8 mouse cellular contexts compared by ENCODE assay signal in the genomic region with DNA sequence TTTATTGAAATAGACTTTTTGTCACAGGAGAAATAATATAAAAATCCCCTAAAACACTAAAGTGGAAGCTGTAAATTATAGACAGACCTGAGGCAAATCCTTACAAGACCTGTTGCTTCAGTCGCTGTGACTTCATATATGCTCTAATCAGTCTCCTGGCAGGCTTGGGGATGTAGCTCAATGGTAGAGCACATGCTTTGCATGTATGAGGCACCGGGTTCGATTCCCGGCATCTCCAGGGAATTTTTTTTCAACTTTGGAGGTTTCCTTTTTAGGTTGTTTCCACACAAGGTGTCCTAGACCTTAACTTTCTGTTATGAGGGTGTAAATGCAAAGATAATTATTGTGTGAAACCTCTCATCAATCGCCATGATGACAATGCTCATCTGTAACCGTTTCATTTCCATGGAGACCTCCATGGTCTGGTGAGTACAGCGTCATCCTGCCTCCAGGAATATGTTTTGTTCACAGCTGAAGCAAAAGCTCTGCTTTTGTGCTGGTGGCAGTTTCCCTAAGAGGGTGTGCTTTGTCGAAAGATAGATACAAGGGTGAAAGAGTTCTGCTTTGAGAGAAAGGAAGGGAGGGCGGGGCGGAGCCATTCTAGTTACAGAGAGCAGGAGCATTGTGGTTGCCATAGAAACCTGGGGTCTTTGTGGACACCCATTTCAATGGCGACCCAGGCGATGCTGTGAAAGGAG. TPM values are rescaled to one million over a fixed set of nuclear protein-coding genes. Genes with fewer than 3 reads are reported as not detected.
DNase-seq lines count a peak whose midpoint lies in the region; ATAC-seq and TF ChIP-seq lines count a peak whose summit lies in the region.

Gene Tceal3 (plus strand): TSS at position 644 of the 698 bp plus-strand sequence.

- no peaks in the 10 kb centered on the region for H3K27me3 ChIP-seq in embryonic facial prominence, embryonic 15.5 days
- no peaks in the 10 kb centered on the region for H3K27me3 ChIP-seq in midbrain, postnatal 0 days (ENCODE audit: insufficient read depth, low read length)
- no peaks in the 10 kb centered on the region for H3K27me3 ChIP-seq in heart, adult 2 months (ENCODE audit: control insufficient read depth, insufficient read depth, low read length)

- intact Hi-C loops in heart, adult 2 months (cut with DNase I) = no loop called here

- no peak within 1 kb of the TSS for H3K4me3 ChIP-seq in embryonic facial prominence, embryonic 15.5 days (replicated peaks)
- peak within 1 kb of the TSS; percentile 41 for H3K4me3 ChIP-seq in midbrain, postnatal 0 days (ENCODE audit: low read depth, low read length)
- no peak within 1 kb of the TSS for H3K4me3 ChIP-seq in heart, adult 2 months

- no peak for TF ChIP-seq CTCF in midbrain, postnatal 0 days (IDR thresholded peaks at IDR 0.05)
- no peak for TF ChIP-seq CTCF in heart, adult 2 months (IDR thresholded peaks at IDR 0.05)

- TF ChIP-seq EP300 in heart, adult 2 months (IDR thresholded peaks at IDR 0.05; ENCODE audit: insufficient read depth, low read depth, low read length) = no peak

- H3K79me2 ChIP-seq in heart, adult 2 months (replicated peaks; ENCODE audit: control insufficient read depth, insufficient read depth, low read length) = no peaks in the 10 kb centered on the region

- peak; percentile 7 for DNase-seq in thymus, postnatal 4 days
- no peak for DNase-seq in thymus, adult 18-20 months
- DNase-seq in layer of hippocampus, adult 9-10 months (ENCODE audit: low spot score) = peak; percentile 54
- DNase-seq in midbrain, postnatal 0 days (ENCODE audit: low spot score) = peak; percentile 86
- no peak for DNase-seq in liver
- no peak for DNase-seq in kidney, adult 18-20 months
- no peak for DNase-seq in heart, adult 2 months

- H3K36me3 ChIP-seq in embryonic facial prominence, embryonic 15.5 days = no peaks in the 10 kb centered on the region
- no peaks in the 10 kb centered on the region for H3K36me3 ChIP-seq in midbrain, postnatal 0 days (ENCODE audit: insufficient read depth, low read length)
- H3K36me3 ChIP-seq in heart, adult 2 months (ENCODE audit: control insufficient read depth, insufficient read depth, low read length) = no peaks in the 10 kb centered on the region

- H3K4me2 ChIP-seq in embryonic facial prominence, embryonic 15.5 days (replicated peaks) = no peak within 1 kb of the TSS
- H3K4me2 ChIP-seq in midbrain, postnatal 0 days (ENCODE audit: low read depth, low read length, poor library complexity, severe bottlenecking) = peak within 1 kb of the TSS; percentile 45

- H3K9me3 ChIP-seq in embryonic facial prominence, embryonic 15.5 days (replicated peaks) = no peaks in the 10 kb centered on the region
- no peaks in the 10 kb centered on the region for H3K9me3 ChIP-seq in midbrain, postnatal 0 days (ENCODE audit: low read length)

- 49% methylated on average over 12 of the region's 12 CpGs for WGBS in embryonic facial prominence, embryonic 15.5 days
- 31% methylated on average over 12 of the region's 12 CpGs for WGBS in midbrain, postnatal 0 days
- 49% methylated on average over 12 of the region's 12 CpGs for WGBS in heart, adult 2 months

- TF ChIP-seq POLR2A in heart, adult 2 months (IDR thresholded peaks at IDR 0.05; ENCODE audit: insufficient read depth, low read depth, low read length) = no peak

- no peak within 1 kb of the TSS for H3K27ac ChIP-seq in embryonic facial prominence, embryonic 15.5 days (replicated peaks)
- peak within 1 kb of the TSS; percentile 81 for H3K27ac ChIP-seq in midbrain, postnatal 0 days (ENCODE audit: low read depth, low read length)
- H3K27ac ChIP-seq in heart, adult 2 months = no peak within 1 kb of the TSS

- no peak within 1 kb of the TSS for H3K9ac ChIP-seq in embryonic facial prominence, embryonic 15.5 days
- H3K9ac ChIP-seq in midbrain, postnatal 0 days (replicated peaks; ENCODE audit: low read length, poor library complexity, severe bottlenecking) = peak within 1 kb of the TSS; percentile 64
- no peak within 1 kb of the TSS for H3K9ac ChIP-seq in heart, adult 2 months (ENCODE audit: low read depth, low read length)

- H3K4me1 ChIP-seq in embryonic facial prominence, embryonic 15.5 days = no peaks in the 10 kb centered on the region
- no peaks in the 10 kb centered on the region for H3K4me1 ChIP-seq in midbrain, postnatal 0 days (ENCODE audit: insufficient read depth, low read length)
- no peaks in the 10 kb centered on the region for H3K4me1 ChIP-seq in heart, adult 2 months (ENCODE audit: control insufficient read depth, insufficient read depth, low read length)

- ATAC-seq in embryonic facial prominence, embryonic 15.5 days (ENCODE audit: insufficient number of reproducible peaks, low FRiP score, low TSS enrichment, low read depth) = no peak
- peak; percentile 94 for ATAC-seq in midbrain, postnatal 0 days (ENCODE audit: low FRiP score)

RNA-seq across cellular contexts. Expression of gene Tceal3, which starts in this region (rescaled TPM):
- polyA plus RNA-seq in embryonic facial prominence, embryonic 15.5 days (2015; fragmentation: Nextera tagmentation; extraction: Ambion mirVana) = 37.2 and 47.8 TPM in 2 replicates
- 34.6 and 39.3 TPM in 2 replicates for total RNA-seq in midbrain, postnatal 0 days (2014; rRNA removed)
- polyA plus RNA-seq in midbrain, postnatal 0 days (2015; fragmentation: Nextera tagmentation; extraction: Ambion mirVana) = 101 and 109 TPM in 2 replicates
- total RNA-seq in heart, adult 2 months (2021) = under 1 TPM; 0.50 to 0.80 TPM
- polyA plus RNA-seq in heart, adult 2 months (2012; rRNA removed) = 0.33 and 1.4 TPM in 2 replicates

Comparison
In these comparisons a context has a peak if more than half of its experiments do, and no peak if none do; other contexts are left out.
1. RNA of gene Tceal3 (total RNA-seq): 34.6 to 39.3 TPM in midbrain, postnatal 0 days; 0.50 to 0.80 TPM in heart, adult 2 months; every median in the first group is over 10 times any median in the second.
2. RNA of gene Tceal3 (polyA plus RNA-seq): 101 to 109 TPM in midbrain, postnatal 0 days and 37.2 to 47.8 TPM in embryonic facial prominence, embryonic 15.5 days; 0.33 to 1.4 TPM in heart, adult 2 months; every median in the first group is over 10 times any median in the second.
3. DNase-seq: peak in thymus, postnatal 4 days (single experiment), layer of hippocampus, adult 9-10 months (single experiment) and midbrain, postnatal 0 days (single experiment); none in thymus, adult 18-20 months (0 of 2), liver (single experiment), kidney, adult 18-20 months (single experiment) and heart, adult 2 months (0 of 2).